Mouse (Mus musculus): Measurements from ENCODE around the gene Cnnm2.

Cnnm2 gene

DNA sequence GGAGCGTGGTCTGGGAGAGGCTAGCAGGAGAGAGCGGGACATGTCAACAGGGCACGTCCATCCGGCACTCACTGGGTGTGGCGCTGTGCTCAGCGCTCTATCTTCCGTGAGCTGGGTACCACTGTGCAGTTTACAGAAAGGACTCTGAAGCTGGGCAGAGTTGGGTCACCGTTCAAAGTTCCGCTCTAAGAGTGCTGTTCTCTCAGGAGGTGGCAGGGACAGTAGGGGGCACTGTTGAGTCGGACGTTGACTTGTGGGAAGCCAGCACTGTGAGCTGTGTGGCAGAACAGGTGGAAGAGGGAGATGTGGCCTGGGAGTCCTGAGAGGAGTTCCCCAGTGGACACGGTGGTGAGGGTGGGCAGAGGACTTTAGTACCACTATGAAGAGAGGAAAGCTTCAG is 114.4 kb downstream of the Cnnm2 start:
- DNase-seq (ENCODE audit: extremely low read depth, insufficient read length, low spot score) = peak; percentile 52

GRCm38 (mm10) chr19:46877886-46878285 is 116.5 kb downstream of the Cnnm2 start:
- no peak for DNase-seq (ENCODE audit: extremely low read depth, insufficient read length, low spot score)

- DNase-seq (ENCODE audit: extremely low read depth, insufficient read length, low spot score) = peak; percentile 42
Measured at GRCm38 (mm10) chr19:46878346-46878745, 117.0 kb downstream of the Cnnm2 start.

DNA sequence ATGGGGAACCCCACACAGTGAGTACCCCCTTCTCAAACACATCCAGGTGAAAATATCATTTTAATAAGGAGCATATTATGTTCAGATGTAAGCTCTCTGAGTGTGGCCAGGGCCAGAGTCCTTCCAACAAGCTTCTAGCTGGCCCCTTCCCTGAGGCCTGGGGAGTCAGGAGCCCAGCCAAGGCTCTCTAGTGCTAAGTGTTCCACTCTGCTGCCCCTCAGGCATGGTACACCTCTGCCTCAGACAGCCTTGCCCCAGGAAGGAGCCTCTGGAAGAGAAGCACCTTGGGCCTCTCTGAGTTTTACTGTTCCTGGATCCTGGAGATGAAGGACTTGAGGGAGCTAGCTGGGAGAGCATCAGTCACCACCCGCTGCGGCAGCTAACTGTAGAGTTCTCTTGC is 118.5 kb downstream of the Cnnm2 start:
- DNase-seq (ENCODE audit: extremely low read depth, insufficient read length, low spot score) = no peak

DNA sequence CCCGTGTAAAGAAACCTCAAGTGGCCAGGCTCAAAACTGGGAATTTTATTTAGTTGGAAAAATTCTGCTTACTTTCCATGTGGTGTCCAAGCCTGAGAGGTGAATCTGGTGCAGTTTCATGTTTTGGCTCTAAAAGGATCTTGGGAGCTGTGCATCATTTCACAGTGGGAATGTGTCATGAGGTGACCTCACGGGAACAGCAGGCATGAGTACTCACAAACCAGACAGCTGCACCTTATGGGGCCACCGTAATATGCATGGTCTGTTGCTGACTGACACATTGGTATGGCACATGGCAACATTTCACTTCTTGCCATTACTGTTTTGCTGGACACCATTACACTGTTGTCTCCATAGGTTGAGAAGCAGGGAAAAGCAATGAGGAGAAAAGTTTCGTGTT is 124.0 kb downstream of the Cnnm2 start:
- no peak for DNase-seq (ENCODE audit: extremely low read depth, insufficient read length, low spot score)

DNA sequence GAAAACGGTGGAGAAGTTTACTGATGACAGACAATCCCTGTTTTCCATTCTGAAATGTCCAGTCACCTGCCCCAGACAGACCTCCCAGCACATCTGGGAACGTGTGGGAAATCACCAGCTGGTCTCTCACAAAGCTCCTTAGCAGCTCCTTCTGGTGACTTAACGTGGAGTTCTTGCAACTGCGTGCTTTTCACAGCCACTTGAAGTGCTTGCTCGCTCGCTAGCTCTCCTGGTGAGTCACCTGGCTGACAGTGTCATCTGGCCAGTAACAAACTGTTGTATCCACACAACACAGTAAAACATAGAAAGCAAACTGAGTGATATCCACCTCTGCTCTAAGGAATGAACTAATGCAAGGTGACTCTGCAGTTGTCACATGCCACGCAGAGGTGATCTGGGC is 125.4 kb downstream of the Cnnm2 start:
- no peak for DNase-seq (ENCODE audit: extremely low read depth, insufficient read length, low spot score)

- DNase-seq (ENCODE audit: extremely low read depth, insufficient read length, low spot score) = no peak
Measured at GRCm38 (mm10) chr19:46887811-46888527, 126.6 kb downstream of the Cnnm2 start.

- no peak for DNase-seq (ENCODE audit: extremely low read depth, insufficient read length, low spot score)
Measured at GRCm38 (mm10) chr19:46889666-46890065, 128.3 kb downstream of the Cnnm2 start.

DNA sequence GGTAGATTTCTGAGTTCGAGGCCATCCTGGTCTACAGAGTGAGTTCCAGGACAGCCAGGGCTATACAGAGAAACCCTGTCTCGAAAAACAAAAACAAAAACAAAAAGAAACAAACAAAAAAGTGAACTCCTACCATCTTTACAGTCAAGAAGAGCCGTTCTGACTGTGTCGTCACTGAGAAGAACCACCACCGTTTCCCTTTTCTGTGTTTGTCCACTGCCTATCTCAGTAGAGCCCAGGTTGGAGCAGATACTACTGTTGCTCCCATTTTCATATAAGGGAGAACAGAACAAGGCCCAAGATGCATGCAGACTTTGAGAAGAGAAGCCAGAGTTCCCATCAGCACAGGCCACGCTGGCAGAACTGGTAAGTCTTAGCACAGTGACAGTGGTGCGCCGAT is 129.3 kb downstream of the Cnnm2 start:
- DNase-seq (ENCODE audit: extremely low read depth, insufficient read length, low spot score) = no peak

GRCm38 (mm10) chr19:46892856-46893255 is 131.5 kb downstream of the Cnnm2 start:
- peak; percentile 27 for DNase-seq (ENCODE audit: extremely low read depth, insufficient read length, low spot score)

DNA sequence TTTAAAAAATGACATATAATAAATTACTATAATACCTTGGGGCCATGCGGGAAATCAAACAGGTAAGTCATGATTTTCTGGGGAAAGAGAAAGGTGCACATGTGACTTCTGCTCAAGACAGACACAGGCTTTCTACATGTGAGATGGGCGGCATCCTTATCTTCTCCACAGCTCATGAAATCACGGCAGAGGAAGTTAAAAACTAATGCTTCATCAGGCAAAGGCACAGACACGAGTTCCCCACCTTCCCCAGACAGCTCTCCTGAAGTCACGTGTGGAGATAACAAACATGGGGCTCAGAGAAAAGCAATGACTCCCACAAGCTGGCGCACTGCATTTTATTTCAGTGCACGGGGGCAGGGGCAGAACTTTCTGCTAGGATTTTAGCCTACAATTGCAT is 132.1 kb downstream of the Cnnm2 start:
- DNase-seq (ENCODE audit: extremely low read depth, insufficient read length, low spot score) = no peak

DNA sequence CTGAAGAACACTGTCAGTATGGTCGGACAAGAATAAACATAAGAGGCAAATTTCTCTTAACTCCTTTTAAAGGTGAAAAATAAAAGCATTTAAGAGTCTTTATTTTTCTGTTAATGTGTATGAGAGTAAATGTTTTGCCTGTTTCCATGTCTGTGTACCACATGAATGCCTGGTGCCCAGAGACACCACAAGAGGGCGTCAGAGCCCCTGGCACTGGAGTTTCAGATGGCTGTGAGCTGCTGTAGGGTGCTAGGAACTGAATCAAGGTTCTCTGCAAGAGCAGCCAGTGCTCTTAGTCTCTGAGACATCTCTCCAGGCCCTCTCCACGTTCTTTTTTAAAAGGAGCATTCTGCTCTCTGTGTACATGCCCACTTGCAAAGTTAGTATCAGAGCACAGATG is 135.7 kb downstream of the Cnnm2 start:
- DNase-seq (ENCODE audit: extremely low read depth, insufficient read length, low spot score) = no peak

GRCm38 (mm10) chr19:46898222-46898621 is 136.8 kb downstream of the Cnnm2 start:
- DNase-seq (ENCODE audit: extremely low read depth, insufficient read length, low spot score) = no peak

GRCm38 (mm10) chr19:46899306-46899705 is 137.9 kb downstream of the Cnnm2 start:
- no peak for DNase-seq (ENCODE audit: extremely low read depth, insufficient read length, low spot score)

DNA sequence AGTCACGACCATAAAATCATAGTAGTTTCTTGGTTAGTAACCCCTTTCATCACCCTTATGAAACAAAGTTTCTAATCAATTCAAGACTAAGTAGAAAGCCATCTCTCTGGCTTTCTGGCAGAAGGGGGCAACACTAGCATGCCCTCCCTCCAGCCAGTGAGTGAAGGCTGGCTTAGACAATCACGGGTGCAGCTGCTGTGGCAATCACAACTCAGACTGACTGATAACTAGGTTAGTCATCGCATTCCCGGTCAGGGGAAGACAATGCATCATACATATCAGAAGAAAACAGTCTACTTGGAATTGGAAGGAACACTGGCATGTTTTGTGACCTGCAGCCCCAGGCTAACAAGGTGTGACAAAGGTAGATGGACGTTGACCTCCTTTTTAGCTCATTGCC is 138.5 kb downstream of the Cnnm2 start:
- DNase-seq (ENCODE audit: extremely low read depth, insufficient read length, low spot score) = no peak

- no peak for DNase-seq (ENCODE audit: extremely low read depth, insufficient read length, low spot score)
Measured at GRCm38 (mm10) chr19:46900786-46901185, 139.4 kb downstream of the Cnnm2 start.

- DNase-seq (ENCODE audit: extremely low read depth, insufficient read length, low spot score) = no peak
Measured at GRCm38 (mm10) chr19:46901323-46901722, 139.9 kb downstream of the Cnnm2 start.

DNA sequence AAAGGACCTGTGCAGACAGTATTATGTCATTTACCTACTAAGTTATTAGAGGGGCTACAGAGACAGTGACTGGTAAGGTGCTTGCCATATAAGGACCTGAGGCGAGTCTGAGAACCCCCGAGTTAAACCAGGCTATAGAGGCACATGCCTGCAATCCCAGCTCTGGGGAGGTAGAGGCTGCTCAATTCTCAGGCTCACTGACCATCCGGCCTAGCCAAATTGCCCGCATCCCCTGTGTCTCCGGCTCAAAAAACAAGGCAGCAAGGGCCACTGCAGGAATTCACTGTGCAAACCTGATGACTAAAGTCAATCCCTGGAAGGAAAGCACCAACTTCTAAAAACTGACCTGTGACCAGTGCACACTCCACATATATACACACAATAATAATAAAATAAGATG is 142.0 kb downstream of the Cnnm2 start:
- DNase-seq (ENCODE audit: extremely low read depth, insufficient read length, low spot score) = no peak

GRCm38 (mm10) chr19:46904907-46905306 is 143.5 kb downstream of the Cnnm2 start:
- DNase-seq (ENCODE audit: extremely low read depth, insufficient read length, low spot score) = no peak

- DNase-seq (ENCODE audit: extremely low read depth, insufficient read length, low spot score) = no peak
Measured at GRCm38 (mm10) chr19:46905383-46905782, 144.0 kb downstream of the Cnnm2 start.

- DNase-seq (ENCODE audit: extremely low read depth, insufficient read length, low spot score) = no peak
Measured at GRCm38 (mm10) chr19:46905971-46906370, 144.6 kb downstream of the Cnnm2 start.

GRCm38 (mm10) chr19:46908207-46908606 is 146.8 kb downstream of the Cnnm2 start:
- no peak for DNase-seq (ENCODE audit: extremely low read depth, insufficient read length, low spot score)

- DNase-seq (ENCODE audit: extremely low read depth, insufficient read length, low spot score) = no peak
Measured at GRCm38 (mm10) chr19:46908977-46909376, 147.6 kb downstream of the Cnnm2 start.
